Mouse (Mus musculus) heart, embryonic 11.5 days (tissue): ENCODE results near the gene Olfr523. TPM values are rescaled to one million over a fixed set of nuclear protein-coding genes. Genes with fewer than 3 reads are reported as not detected.

ENCODE experiments used
- ATAC-seq: fragments of 200-750 bp; cut with Nextera tagmentation; replicated peaks from 2 replicates; pipeline ENCODE4 v1.8.0; 2017; ENCODE audit warnings: moderate library complexity; ENCODE audit not compliant: insufficient number of reproducible peaks, low FRiP score, low TSS enrichment
- H3K27ac ChIP-seq: fragments of 300-500 bp; sonication (generic); 2 replicates; pipeline ENCODE4 v1.5.1; 2014; ENCODE audit warnings: mild to moderate bottlenecking, low read depth, low read length
- H3K27me3 ChIP-seq: fragments of 300-500 bp; sonication (generic); 2 replicates; pipeline ENCODE4 v1.6.1; 2014; ENCODE audit warnings: mild to moderate bottlenecking, low read length, mixed read lengths; ENCODE audit not compliant: control insufficient read depth, insufficient read depth
- H3K36me3 ChIP-seq: fragments of 300-500 bp; sonication (generic); 2 replicates; pipeline ENCODE4 v1.6.1; 2014; ENCODE audit warnings: mild to moderate bottlenecking, low read length, moderate library complexity, mixed read lengths; ENCODE audit not compliant: control insufficient read depth, insufficient read depth
- H3K4me1 ChIP-seq: fragments of 300-500 bp; sonication (generic); 2 replicates; pipeline ENCODE4 v1.6.1; 2014; ENCODE audit warnings: low read length; ENCODE audit not compliant: control insufficient read depth, insufficient read depth
- H3K4me2 ChIP-seq: fragments of 300-500 bp; sonication (generic); 2 replicates; pipeline ENCODE4 v1.6.1; 2014; ENCODE audit warnings: mild to moderate bottlenecking, moderate library complexity
- H3K4me3 ChIP-seq: fragments of 300-500 bp; sonication (generic); 2 replicates; pipeline ENCODE4 v1.5.1; 2014; ENCODE audit warnings: low read depth, low read length
- H3K9ac ChIP-seq: fragments of 300-500 bp; sonication (generic); 2 replicates; pipeline ENCODE4 v1.6.1; 2014; ENCODE audit warnings: mild to moderate bottlenecking, low read depth, low read length, moderate library complexity
- H3K9me3 ChIP-seq: fragments of 300-500 bp; sonication (generic); replicated peaks from 2 replicates; pipeline ENCODE4 v1.6.1; 2016; ENCODE audit warnings: low read length; ENCODE audit not compliant: control insufficient read depth
- WGBS: fragments of 180-500 bp; shearing (Covaris S2); extraction: QIAGEN DNeasy Blood & Tissue Kit; methylation state at CpG from one replicate; pipeline ENCODE4 v1.1.7; 2014; ENCODE audit not compliant: insufficient replicate concordance; 5-methylcytosine and 5-hydroxymethylcytosine counted together
- polyA plus RNA-seq: library from polyadenylated mRNA; unstranded; fragments of >200 nt; fragmentation: Nextera tagmentation; extraction: Ambion mirVana; gene quantifications from 2 replicates; pipeline ENCODE4 v1.2.1, GENCODE M21; 2014

Olfr523 gene
- polyA plus RNA-seq, 1 experiment from 2014 or later: not detected

DNA sequence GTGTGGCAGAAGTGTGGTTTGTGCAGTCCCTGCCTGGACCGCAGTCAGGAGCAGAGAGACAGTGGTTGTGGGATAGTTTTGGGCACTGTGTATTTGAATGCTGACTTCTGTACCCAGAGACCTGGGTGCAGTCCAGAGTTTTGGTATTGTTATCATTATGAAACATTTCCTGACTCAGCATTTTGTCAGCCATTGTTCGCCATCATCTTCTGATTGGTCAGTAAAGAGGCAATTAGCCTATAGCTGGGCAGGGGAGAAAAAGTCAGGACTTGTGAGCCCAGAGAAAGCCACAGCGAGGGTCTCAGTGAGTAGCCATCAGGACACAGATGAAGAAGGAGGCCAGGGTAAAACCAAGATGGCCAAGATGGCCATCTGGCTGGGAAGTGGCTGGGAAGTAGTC lies 12.7 kb upstream of the Olfr523 start:
- H3K27ac ChIP-seq: no peak overlapping the region
- WGBS: 79% methylated on average over 3 of the region's 3 CpGs
- no peaks in the 10 kb centered on the region for H3K9me3 ChIP-seq
- H3K36me3 ChIP-seq: no peaks in the 10 kb centered on the region
- no peaks in the 10 kb centered on the region for H3K4me1 ChIP-seq
- no peak for ATAC-seq
- H3K27me3 ChIP-seq: peaks cover 4% of the 10 kb centered on the region
- no peak overlapping the region for H3K4me2 ChIP-seq
- H3K4me3 ChIP-seq: no peak overlapping the region
- no peak overlapping the region for H3K9ac ChIP-seq

DNA sequence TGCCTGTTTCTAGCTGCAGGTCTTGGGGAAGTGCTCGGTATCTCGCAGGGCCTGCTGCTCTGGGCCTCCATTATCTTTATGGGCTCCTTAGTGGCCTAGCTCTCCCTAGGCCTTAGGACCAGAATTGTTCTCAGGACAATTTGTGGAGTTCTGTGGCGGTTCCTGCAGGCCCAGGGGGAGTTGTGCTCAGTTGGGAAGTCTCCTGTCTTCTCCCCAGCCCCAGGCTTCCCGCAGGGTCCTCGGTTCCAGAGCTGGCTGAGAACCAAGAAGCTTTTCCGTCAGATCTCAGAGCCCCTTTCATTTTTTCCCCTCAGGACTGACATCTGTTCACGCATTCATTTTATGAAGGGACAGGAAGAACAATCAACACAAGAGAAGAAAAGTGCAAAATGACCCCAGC lies 8.4 kb upstream of the Olfr523 start, which contains the start of gene Olfr522:
TSS of gene Olfr522 (minus strand) at position 101 of the 400 bp plus-strand sequence.
- no peak within 1 kb of the TSS for H3K4me2 ChIP-seq
- H3K9ac ChIP-seq: no peak within 1 kb of the TSS
- H3K9me3 ChIP-seq: no peaks in the 10 kb centered on the region
- no peak within 1 kb of the TSS for H3K4me3 ChIP-seq
- ATAC-seq: no peak
- 67% methylated on average over 7 of the region's 7 CpGs for WGBS
- H3K36me3 ChIP-seq: no peaks in the 10 kb centered on the region
- no peaks in the 10 kb centered on the region for H3K4me1 ChIP-seq
- no peak within 1 kb of the TSS for H3K27ac ChIP-seq
- H3K27me3 ChIP-seq: no peaks in the 10 kb centered on the region

DNA sequence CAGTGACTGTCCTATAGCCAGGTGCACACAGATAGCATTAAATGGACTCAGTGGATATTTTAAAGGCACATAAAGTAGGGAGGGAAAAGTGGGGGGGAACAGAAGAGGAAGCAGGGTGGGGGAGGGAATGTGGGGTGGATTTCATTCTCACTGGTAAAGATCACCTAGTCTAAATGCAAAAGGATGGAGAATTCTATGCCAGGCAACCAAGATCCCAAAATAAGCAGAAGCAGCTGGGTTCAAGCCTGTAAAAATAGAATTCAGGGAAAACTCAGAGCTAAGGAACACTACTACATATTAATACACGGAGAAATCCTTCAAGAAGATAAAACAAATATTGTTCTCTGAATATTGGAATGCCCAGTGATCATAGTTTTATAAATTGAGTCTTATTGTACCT lies 5.1 kb upstream of the Olfr523 start:
- H3K4me3 ChIP-seq: no peak overlapping the region
- 48% methylated on average over 1 of the region's 1 CpGs for WGBS
- no peaks in the 10 kb centered on the region for H3K4me1 ChIP-seq
- H3K9ac ChIP-seq: no peak overlapping the region
- no peaks in the 10 kb centered on the region for H3K27me3 ChIP-seq
- no peak for ATAC-seq
- no peak overlapping the region for H3K27ac ChIP-seq
- H3K36me3 ChIP-seq: no peaks in the 10 kb centered on the region
- H3K4me2 ChIP-seq: no peak overlapping the region
- H3K9me3 ChIP-seq: no peaks in the 10 kb centered on the region

DNA sequence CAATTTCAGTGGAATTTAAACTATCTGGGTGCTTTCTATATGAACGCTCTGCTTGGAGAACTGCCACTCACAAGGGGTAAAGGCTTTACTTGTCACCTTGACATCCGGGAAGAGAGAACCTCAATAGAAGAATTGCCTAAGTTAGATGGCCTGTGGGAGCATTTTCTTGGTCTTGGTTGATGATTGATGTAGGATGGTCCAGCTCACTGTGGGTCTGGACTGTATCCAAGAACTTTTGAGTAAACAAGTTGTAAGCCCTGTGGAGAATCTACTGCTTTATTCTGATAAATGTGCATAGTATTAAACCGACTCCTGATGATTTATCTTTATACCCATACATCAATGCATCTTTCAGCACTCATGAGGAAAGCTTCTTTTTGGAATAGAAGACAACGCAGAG lies 3.6 kb upstream of the Olfr523 start:
- Histone ChIP-seq H3K4me1 (no peaks in the 10 kb centered on the region), H3K9me3 (no peaks in the 10 kb centered on the region), H3K4me3 (no peak overlapping the region), H3K9ac (no peak overlapping the region), H3K4me2 (no peak overlapping the region), H3K27ac (no peak overlapping the region), H3K27me3 (no peaks in the 10 kb centered on the region), H3K36me3 (no peaks in the 10 kb centered on the region)
- WGBS: 79% methylated on average over 4 of the region's 4 CpGs
- ATAC-seq: no peak

DNA sequence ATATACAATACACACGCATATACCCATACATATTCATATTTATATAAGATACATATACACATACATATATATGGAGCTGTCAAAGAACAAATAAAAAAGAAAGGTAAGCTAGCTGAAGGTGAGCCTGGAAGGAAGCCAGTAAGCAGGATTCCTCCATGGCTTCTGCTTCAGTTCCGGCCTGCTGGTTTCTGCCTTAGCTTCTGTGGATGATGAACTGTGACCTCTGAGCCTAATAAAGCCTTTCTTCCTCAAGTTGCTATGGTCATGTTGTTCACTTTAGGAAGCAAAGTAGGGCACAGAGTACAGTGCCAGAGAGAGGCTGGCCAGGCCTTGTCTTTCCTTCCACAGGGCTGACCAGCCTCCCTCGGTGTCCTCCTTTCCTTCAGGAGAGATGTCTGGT lies 2.2 kb upstream of the Olfr523 start:
- Histone ChIP-seq H3K4me1 (no peaks in the 10 kb centered on the region), H3K9ac (no peak overlapping the region), H3K27me3 (no peaks in the 10 kb centered on the region), H3K4me2 (no peak overlapping the region), H3K36me3 (no peaks in the 10 kb centered on the region), H3K9me3 (no peaks in the 10 kb centered on the region), H3K27ac (no peak overlapping the region), H3K4me3 (no peak overlapping the region)
- WGBS: 84% methylated on average over 3 of the region's 3 CpGs
- ATAC-seq: no peak

DNA sequence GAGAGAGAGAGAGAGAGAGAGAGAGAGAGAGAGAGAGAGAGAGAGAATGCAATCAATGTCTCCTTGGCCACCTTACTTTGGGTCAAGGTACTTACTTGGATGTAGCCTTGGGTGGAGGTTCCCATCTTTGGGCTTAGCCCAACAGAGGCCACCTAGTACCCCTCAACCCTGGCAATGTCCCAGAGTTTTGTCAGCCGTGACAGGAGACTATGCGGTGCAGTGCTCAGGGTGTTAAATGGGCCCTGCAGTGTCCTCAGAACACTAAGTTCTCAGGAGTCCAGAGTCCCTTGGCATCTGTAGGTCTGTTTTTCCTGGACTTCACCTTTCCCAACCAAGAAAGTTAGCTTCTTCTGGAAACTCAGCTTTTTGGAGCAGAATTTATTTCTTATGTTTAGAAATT lies 6.2 kb downstream of the Olfr523 start:
- Histone ChIP-seq H3K4me3 (no peak overlapping the region), H3K9me3 (no peaks in the 10 kb centered on the region), H3K4me2 (no peak overlapping the region), H3K36me3 (no peaks in the 10 kb centered on the region), H3K9ac (no peak overlapping the region), H3K27ac (no peak overlapping the region), H3K4me1 (no peaks in the 10 kb centered on the region), H3K27me3 (no peaks in the 10 kb centered on the region)
- ATAC-seq: no peak
- 90% methylated on average over 2 of the region's 2 CpGs for WGBS

DNA sequence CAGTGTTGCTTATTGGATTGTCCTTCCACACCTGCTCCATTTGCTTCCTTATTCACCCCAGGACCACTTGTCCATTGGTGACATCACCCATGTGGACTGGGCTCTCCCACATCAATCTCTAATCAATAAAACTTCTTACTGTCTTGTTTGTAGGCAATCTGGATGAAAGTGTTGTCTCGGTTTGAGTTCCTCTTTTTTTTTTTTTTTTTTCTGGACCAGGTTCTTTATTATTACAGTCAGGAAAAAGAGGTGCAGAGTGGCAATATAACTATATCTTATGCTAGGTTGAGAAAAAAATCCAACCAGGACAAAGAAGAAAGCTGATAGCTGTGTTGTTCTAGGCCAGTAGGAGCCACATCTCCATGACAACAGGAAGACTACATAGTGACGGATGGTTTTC lies 7.7 kb downstream of the Olfr523 start:
- H3K4me2 ChIP-seq: no peak overlapping the region
- WGBS: 77% methylated on average over 2 of the region's 2 CpGs
- H3K27ac ChIP-seq: no peak overlapping the region

DNA sequence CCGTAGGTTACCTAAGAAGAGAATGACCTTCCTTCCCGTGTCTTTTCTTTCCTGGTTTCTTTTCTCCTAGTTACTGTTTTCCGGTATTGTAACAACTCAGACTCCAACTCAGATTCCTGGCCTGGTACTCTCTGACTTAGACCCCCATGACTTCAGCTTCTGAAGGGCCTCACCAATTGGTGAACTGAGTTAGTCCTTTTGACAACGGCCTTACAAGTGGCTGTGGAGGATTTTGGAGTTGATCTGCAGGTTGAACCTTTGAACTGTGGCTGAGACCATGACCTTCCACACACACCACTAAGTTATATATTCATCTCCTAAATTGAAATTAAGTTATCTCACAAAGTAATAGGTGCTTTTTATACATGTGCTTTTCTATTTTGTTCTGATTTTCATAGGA lies 11.2 kb downstream of the Olfr523 start:
- Histone ChIP-seq H3K36me3 (no peaks in the 10 kb centered on the region), H3K9me3 (no peaks in the 10 kb centered on the region), H3K4me3 (no peak overlapping the region), H3K4me1 (no peaks in the 10 kb centered on the region), H3K4me2 (no peak overlapping the region), H3K27ac (no peak overlapping the region), H3K9ac (no peak overlapping the region), H3K27me3 (no peaks in the 10 kb centered on the region)
- no peak for ATAC-seq
- 75% methylated on average over 4 of the region's 4 CpGs for WGBS

More for the DNA sequence above, 7.7 kb downstream of the Olfr523 start:
- no peaks in the 10 kb centered on the region for H3K27me3 ChIP-seq
- no peaks in the 10 kb centered on the region for H3K36me3 ChIP-seq
- H3K9me3 ChIP-seq: no peaks in the 10 kb centered on the region
- ATAC-seq: no peak
- H3K4me1 ChIP-seq: no peaks in the 10 kb centered on the region
- H3K9ac ChIP-seq: no peak overlapping the region
- no peak overlapping the region for H3K4me3 ChIP-seq

DNA sequence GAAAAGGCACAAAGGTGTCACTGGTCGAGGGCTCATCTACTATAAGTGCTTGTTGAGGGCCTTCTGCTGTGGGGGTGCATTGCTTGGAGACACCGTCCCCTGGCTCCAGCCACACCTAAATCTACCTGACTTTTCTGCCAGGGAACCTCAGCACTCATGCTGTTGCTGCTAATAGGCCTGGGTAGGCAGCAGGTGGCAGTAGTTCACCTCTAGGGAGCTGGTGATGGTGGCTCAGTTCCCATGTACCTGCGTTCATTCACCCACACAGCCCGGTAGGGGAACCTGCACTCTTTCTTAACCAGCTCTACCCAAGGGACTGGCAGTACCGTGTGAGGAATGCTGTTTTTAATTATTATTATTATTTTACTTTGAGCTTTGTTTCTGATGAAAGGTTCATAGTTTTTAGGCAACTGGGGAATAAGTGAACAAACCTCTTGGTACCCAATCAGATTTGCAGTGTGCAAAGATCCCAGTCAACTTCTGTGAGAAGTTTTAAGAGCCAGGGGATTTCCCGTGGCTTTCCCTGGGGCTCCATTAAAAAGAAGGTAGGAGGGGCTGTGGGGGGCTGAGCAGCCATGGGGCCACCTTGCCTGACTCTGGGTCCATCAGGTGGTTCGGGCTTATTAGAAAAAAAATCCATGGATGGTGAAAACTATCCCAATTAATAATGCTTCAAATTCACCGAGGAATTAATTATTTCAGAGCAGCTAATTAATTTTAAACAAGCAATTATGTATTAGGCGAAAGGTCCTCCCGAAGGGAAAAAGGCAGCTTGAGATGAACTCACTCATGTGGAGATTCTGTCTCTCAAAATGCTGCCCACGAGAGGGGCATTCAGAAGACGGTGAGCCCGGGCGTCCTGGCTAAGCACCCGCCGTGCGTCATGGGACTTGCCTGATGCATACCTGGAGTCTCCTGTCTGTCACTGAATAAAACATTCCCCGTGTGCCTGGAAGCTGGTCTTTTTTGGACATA lies 13.9 kb downstream of the Olfr523 start:
- no peaks in the 10 kb centered on the region for H3K36me3 ChIP-seq
- WGBS: 62% methylated on average over 18 of the region's 18 CpGs
- H3K9ac ChIP-seq: no peak overlapping the region
- H3K4me2 ChIP-seq: no peak overlapping the region
- no peaks in the 10 kb centered on the region for H3K4me1 ChIP-seq
- H3K27me3 ChIP-seq: no peaks in the 10 kb centered on the region
- ATAC-seq: no peak
- H3K27ac ChIP-seq: no peak overlapping the region
- H3K4me3 ChIP-seq: no peak overlapping the region
- no peaks in the 10 kb centered on the region for H3K9me3 ChIP-seq
